Mouse (Mus musculus) cerebellum, adult 2 months (tissue): ENCODE measurements around the gene Map3k12.

Experiments used
- CTCF ChIP-seq: fragments of 200-500 bp; IDR thresholded peaks from 2 replicates; pipeline ENCODE4 v1.5.1; 2011; ENCODE audit warnings: low read depth, mild to moderate bottlenecking, control low read depth, low read length, moderate library complexity, borderline replicate concordance; ENCODE audit not compliant: insufficient read depth
- POLR2A ChIP-seq: fragments of 200-500 bp; IDR thresholded peaks from 2 replicates; pipeline ENCODE4 v1.6.1; 2011; ENCODE audit warnings: low read length, control low read depth, borderline replicate concordance; ENCODE audit not compliant: insufficient read depth

- TF ChIP-seq CTCF (no peak), POLR2A (peak; percentile 44; the same call in 1 of the 2 replicates)
Observed at GRCm38 (mm10) chr15:102517976-102518858, 1.4 kb upstream of the Map3k12 start, which contains the start of gene Tarbp2.
